Mouse (Mus musculus): ENCODE data around the gene Nnmt. TPM values are rescaled to one million over a fixed set of nuclear protein-coding genes. Genes with fewer than 3 reads are reported as not detected.
A peak's percentile ranks its signal among the peaks of the same experiment; 100 is the strongest.

The Nnmt gene
- polyA plus RNA-seq, 1 experiment from 2014 or later, result 2.9 TPM

DNA sequence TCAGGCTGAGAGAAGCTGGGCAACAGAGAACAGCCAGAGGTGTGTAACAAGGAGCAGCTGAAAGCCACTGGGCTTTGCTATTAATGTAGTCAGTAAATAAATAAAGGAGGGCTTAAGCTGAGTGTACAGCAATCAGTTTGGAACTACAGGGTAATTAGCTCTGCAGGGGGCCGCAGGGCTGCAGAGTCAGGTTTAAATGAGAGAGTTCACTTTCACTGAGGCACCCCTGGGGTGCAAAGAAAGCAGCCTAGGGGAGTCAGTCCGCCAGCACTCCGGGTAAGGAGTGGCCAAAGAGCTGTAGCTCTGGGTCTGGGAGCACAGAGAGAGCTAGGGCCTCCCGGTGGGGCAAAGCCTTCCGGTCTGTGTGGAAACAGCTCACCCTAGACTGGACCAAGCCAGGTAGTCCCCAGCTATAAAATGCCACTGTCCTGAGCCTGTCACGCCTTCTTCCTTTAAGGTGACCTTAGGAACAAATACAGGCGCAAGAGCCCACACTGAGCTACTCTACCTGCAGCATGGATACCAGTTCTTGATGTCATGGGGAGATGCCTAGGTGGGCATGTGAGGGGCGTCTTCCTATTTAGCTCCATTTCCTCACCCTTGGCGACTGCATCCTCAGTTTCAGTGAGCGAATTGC is 42.8 kb upstream of the Nnmt start:
- 20% methylated on average over 10 of the region's 10 CpGs for WGBS
- ATAC-seq, result no peak

GRCm38 (mm10) chr9:48646781-48647647 is 42.1 kb upstream of the Nnmt start:
- Histone ChIP-seq H3K9me3 (replicated peaks; ENCODE audit: control insufficient read depth, low read length, poor library complexity, severe bottlenecking) (peaks cover 5% of the 10 kb centered on the region; the same call in 1 of the 2 replicates), H3K27ac (ENCODE audit: low read length) (no peak overlapping the region), H3K4me2 (ENCODE audit: low read length) (no peak overlapping the region), H3K27me3 (ENCODE audit: control insufficient read depth, insufficient read depth, low read depth, low read length) (no peaks in the 10 kb centered on the region), H3K4me3 (ENCODE audit: low read depth, low read length) (no peak overlapping the region), H3K36me3 (ENCODE audit: control insufficient read depth, insufficient read depth, low read length) (no peaks in the 10 kb centered on the region), H3K9ac (ENCODE audit: low read depth, low read length) (0 out of 2 replicates have a peak overlapping the region, but pooled peaks have one; percentile 0), H3K4me1 (ENCODE audit: control insufficient read depth, insufficient read depth, low read length) (peaks cover 11% of the 10 kb centered on the region)
- ATAC-seq, result no peak
- 41% methylated on average over 15 of the region's 16 CpGs for WGBS

More for the DNA sequence above, 42.8 kb upstream of the Nnmt start:
- 0 out of 2 replicates have a peak overlapping the region, but pooled peaks have one; percentile 0 for H3K9ac ChIP-seq (ENCODE audit: low read depth, low read length)
- no peaks in the 10 kb centered on the region for H3K36me3 ChIP-seq (ENCODE audit: control insufficient read depth, insufficient read depth, low read length)
- no peak overlapping the region for H3K4me3 ChIP-seq (ENCODE audit: low read depth, low read length)
- no peaks in the 10 kb centered on the region for H3K27me3 ChIP-seq (ENCODE audit: control insufficient read depth, insufficient read depth, low read depth, low read length)
- H3K4me1 ChIP-seq (ENCODE audit: control insufficient read depth, insufficient read depth, low read length), result peaks cover 11% of the 10 kb centered on the region
- no peak overlapping the region for H3K27ac ChIP-seq (ENCODE audit: low read length)
- H3K9me3 ChIP-seq (replicated peaks; ENCODE audit: control insufficient read depth, low read length, poor library complexity, severe bottlenecking), result peaks cover 5% of the 10 kb centered on the region; the same call in 1 of the 2 replicates
- H3K4me2 ChIP-seq (ENCODE audit: low read length), result no peak overlapping the region

- H3K9me3 ChIP-seq (replicated peaks; ENCODE audit: control insufficient read depth, low read length, poor library complexity, severe bottlenecking), result peaks cover 5% of the 10 kb centered on the region; the same call in 1 of the 2 replicates
- H3K4me2 ChIP-seq (ENCODE audit: low read length), result no peak overlapping the region
- peaks cover 11% of the 10 kb centered on the region for H3K4me1 ChIP-seq (ENCODE audit: control insufficient read depth, insufficient read depth, low read length)
- H3K4me3 ChIP-seq (ENCODE audit: low read depth, low read length), result no peak overlapping the region
- H3K27me3 ChIP-seq (ENCODE audit: control insufficient read depth, insufficient read depth, low read depth, low read length), result no peaks in the 10 kb centered on the region
- no peaks in the 10 kb centered on the region for H3K36me3 ChIP-seq (ENCODE audit: control insufficient read depth, insufficient read depth, low read length)
- peak; percentile 71; the same call in 1 of the 2 replicates for ATAC-seq
- no peak overlapping the region for H3K9ac ChIP-seq (ENCODE audit: low read depth, low read length)
- whole genome bisulfite sequencing, result 21% methylated on average over 4 of the region's 4 CpGs
- no peak overlapping the region for H3K27ac ChIP-seq (ENCODE audit: low read length)
Measured at GRCm38 (mm10) chr9:48646251-48646650, 41.3 kb upstream of the Nnmt start.

- no peak overlapping the region for H3K4me3 ChIP-seq (ENCODE audit: low read depth, low read length)
- WGBS, result 47% methylated on average over 4 of the region's 4 CpGs
- H3K4me1 ChIP-seq (ENCODE audit: control insufficient read depth, insufficient read depth, low read length), result peaks cover 11% of the 10 kb centered on the region
- H3K9me3 ChIP-seq (replicated peaks; ENCODE audit: control insufficient read depth, low read length, poor library complexity, severe bottlenecking), result peaks cover 5% of the 10 kb centered on the region; the same call in 1 of the 2 replicates
- H3K36me3 ChIP-seq (ENCODE audit: control insufficient read depth, insufficient read depth, low read length), result no peaks in the 10 kb centered on the region
- no peak overlapping the region for H3K4me2 ChIP-seq (ENCODE audit: low read length)
- no peaks in the 10 kb centered on the region for H3K27me3 ChIP-seq (ENCODE audit: control insufficient read depth, insufficient read depth, low read depth, low read length)
- H3K9ac ChIP-seq (ENCODE audit: low read depth, low read length), result no peak overlapping the region
- no peak overlapping the region for H3K27ac ChIP-seq (ENCODE audit: low read length)
- no peak for ATAC-seq
Measured at GRCm38 (mm10) chr9:48645648-48646126, 40.7 kb upstream of the Nnmt start.

GRCm38 (mm10) chr9:48644926-48645647 is 40.1 kb upstream of the Nnmt start:
- no peak overlapping the region for H3K4me3 ChIP-seq (ENCODE audit: low read depth, low read length)
- H3K9ac ChIP-seq (ENCODE audit: low read depth, low read length), result no peak overlapping the region
- peaks cover 5% of the 10 kb centered on the region; the same call in 1 of the 2 replicates for H3K9me3 ChIP-seq (replicated peaks; ENCODE audit: control insufficient read depth, low read length, poor library complexity, severe bottlenecking)
- H3K36me3 ChIP-seq (ENCODE audit: control insufficient read depth, insufficient read depth, low read length), result no peaks in the 10 kb centered on the region
- no peak overlapping the region for H3K4me2 ChIP-seq (ENCODE audit: low read length)
- ATAC-seq, result no peak
- peaks cover 11% of the 10 kb centered on the region for H3K4me1 ChIP-seq (ENCODE audit: control insufficient read depth, insufficient read depth, low read length)
- H3K27ac ChIP-seq (ENCODE audit: low read length), result no peak overlapping the region
- no peaks in the 10 kb centered on the region for H3K27me3 ChIP-seq (ENCODE audit: control insufficient read depth, insufficient read depth, low read depth, low read length)
- 49% methylated on average over 13 of the region's 13 CpGs for WGBS

- Histone ChIP-seq H3K4me1 (ENCODE audit: control insufficient read depth, insufficient read depth, low read length) (peaks cover 7% of the 10 kb centered on the region), H3K9me3 (replicated peaks; ENCODE audit: control insufficient read depth, low read length, poor library complexity, severe bottlenecking) (peaks cover 5% of the 10 kb centered on the region; the same call in 1 of the 2 replicates), H3K27ac (ENCODE audit: low read length) (no peak overlapping the region), H3K27me3 (ENCODE audit: control insufficient read depth, insufficient read depth, low read depth, low read length) (no peaks in the 10 kb centered on the region), H3K4me2 (ENCODE audit: low read length) (no peak overlapping the region), H3K4me3 (ENCODE audit: low read depth, low read length) (no peak overlapping the region), H3K36me3 (ENCODE audit: control insufficient read depth, insufficient read depth, low read length) (no peaks in the 10 kb centered on the region), H3K9ac (ENCODE audit: low read depth, low read length) (no peak overlapping the region)
- WGBS, result 87% methylated on average over 3 of the region's 3 CpGs
- ATAC-seq, result no peak
Measured at GRCm38 (mm10) chr9:48644376-48644775, 39.4 kb upstream of the Nnmt start.

DNA sequence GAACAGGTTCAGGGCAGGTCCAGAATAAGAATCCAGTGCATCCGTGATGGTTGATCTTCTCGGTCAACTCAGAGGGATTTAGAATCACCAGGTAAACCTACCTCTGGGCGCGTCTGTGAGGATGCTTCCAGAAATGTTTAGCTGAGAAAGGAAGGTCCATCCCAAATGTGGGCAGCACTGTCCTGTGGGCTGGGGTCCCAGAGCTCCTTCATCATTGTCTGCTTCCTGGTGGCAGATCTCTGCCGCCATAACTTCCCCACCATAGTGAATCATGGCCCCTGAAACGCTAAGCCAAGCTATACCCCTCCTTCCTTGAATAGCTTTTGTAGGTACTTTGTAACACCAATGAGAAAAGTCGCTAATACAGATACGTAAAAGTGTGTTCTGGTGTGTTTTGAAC is 36.7 kb upstream of the Nnmt start:
- no peak overlapping the region for H3K4me3 ChIP-seq (ENCODE audit: low read depth, low read length)
- H3K36me3 ChIP-seq (ENCODE audit: control insufficient read depth, insufficient read depth, low read length), result no peaks in the 10 kb centered on the region
- H3K4me2 ChIP-seq (ENCODE audit: low read length), result no peak overlapping the region
- no peaks in the 10 kb centered on the region for H3K27me3 ChIP-seq (ENCODE audit: control insufficient read depth, insufficient read depth, low read depth, low read length)
- no peak overlapping the region for H3K9ac ChIP-seq (ENCODE audit: low read depth, low read length)
- 92% methylated on average over 8 of the region's 8 CpGs for WGBS
- no peak overlapping the region for H3K27ac ChIP-seq (ENCODE audit: low read length)
- ATAC-seq, result no peak
- H3K4me1 ChIP-seq (ENCODE audit: control insufficient read depth, insufficient read depth, low read length), result no peaks in the 10 kb centered on the region; the same call in 1 of the 2 replicates
- peaks cover 5% of the 10 kb centered on the region; the same call in 1 of the 2 replicates for H3K9me3 ChIP-seq (replicated peaks; ENCODE audit: control insufficient read depth, low read length, poor library complexity, severe bottlenecking)

GRCm38 (mm10) chr9:48640881-48641280 is 35.9 kb upstream of the Nnmt start:
- 87% methylated on average over 8 of the region's 8 CpGs for WGBS

More at GRCm38 (mm10) chr9:48640881-48641280, 35.9 kb upstream of the Nnmt start:
- H3K4me3 ChIP-seq (ENCODE audit: low read depth, low read length), result no peak overlapping the region
- H3K4me2 ChIP-seq (ENCODE audit: low read length), result no peak overlapping the region
- ATAC-seq, result no peak
- H3K4me1 ChIP-seq (ENCODE audit: control insufficient read depth, insufficient read depth, low read length), result no peaks in the 10 kb centered on the region; the same call in 1 of the 2 replicates
- H3K9me3 ChIP-seq (replicated peaks; ENCODE audit: control insufficient read depth, low read length, poor library complexity, severe bottlenecking), result peaks cover 5% of the 10 kb centered on the region; the same call in 1 of the 2 replicates
- H3K36me3 ChIP-seq (ENCODE audit: control insufficient read depth, insufficient read depth, low read length), result no peaks in the 10 kb centered on the region
- H3K9ac ChIP-seq (ENCODE audit: low read depth, low read length), result no peak overlapping the region
- no peak overlapping the region for H3K27ac ChIP-seq (ENCODE audit: low read length)
- no peaks in the 10 kb centered on the region for H3K27me3 ChIP-seq (ENCODE audit: control insufficient read depth, insufficient read depth, low read depth, low read length)

All from midbrain, embryonic 16.5 days (tissue).